Mouse (Mus musculus): Measurements from ENCODE around the gene Nuf2. TPM values are rescaled to one million over a fixed set of nuclear protein-coding genes. Genes with fewer than 3 reads are reported as not detected.

The Nuf2 gene
- polyA plus RNA-seq, 1 experiment from 2014 or later = 39.7 TPM

GRCm38 (mm10) chr1:169482596-169483335 is 48.5 kb downstream of the Nuf2 start:
- peaks cover 18% of the 10 kb centered on the region for H3K27me3 ChIP-seq
- ATAC-seq (no peak), DNase-seq (ENCODE audit: low read depth, low spot score) (no peak)
- ChIA-PET POLR2A (no interaction called here), CTCF (interaction anchor here (1.3 kb wide), 1 partner anchor 15 kb away, joined by 3 read pairs; no protein-coding TSS in a partner anchor)
- no peak for TF ChIP-seq CTCF (IDR thresholded peaks at IDR 0.05)
- in situ Hi-C loops (cut with MboI; ENCODE audit: low pct_unique_long_range_greater_than_20kb) = no loop called here

- DNase-seq (ENCODE audit: low read depth, low spot score) (no peak), ATAC-seq (no peak)
- TF ChIP-seq CTCF (IDR thresholded peaks at IDR 0.05) = no peak
- in situ Hi-C loops (cut with MboI; ENCODE audit: low pct_unique_long_range_greater_than_20kb) = no loop called here
- ChIA-PET CTCF (interaction anchor here (1.6 kb wide), 1 partner anchor 12 kb away, joined by 4 read pairs; no protein-coding TSS in a partner anchor), POLR2A (no interaction called here)
- peaks cover 32% of the 10 kb centered on the region for H3K27me3 ChIP-seq
These were observed 60.1 kb downstream of the Nuf2 start for GRCm38 (mm10) chr1:169471185-169471584.

- in situ Hi-C loops (cut with MboI; ENCODE audit: low pct_unique_long_range_greater_than_20kb) = loop anchor here (10.0 kb wide), 1 partner anchor 1253 kb away; no protein-coding TSS in a partner anchor
- no peak for DNase-seq (ENCODE audit: low read depth, low spot score)
- ChIA-PET CTCF (interaction anchor here (0.8 kb wide), 1 partner anchor 14 kb away, joined by 3 read pairs; no protein-coding TSS in a partner anchor), POLR2A (no interaction called here)
- TF ChIP-seq CTCF (IDR thresholded peaks at IDR 0.05) = no peak
- H3K27me3 ChIP-seq = peaks cover 26% of the 10 kb centered on the region
- no peak for ATAC-seq
These were observed 63.5 kb downstream of the Nuf2 start for GRCm38 (mm10) chr1:169467791-169468190.

- in situ Hi-C loops (cut with MboI; ENCODE audit: low pct_unique_long_range_greater_than_20kb) = loop anchor here (10.0 kb wide), 1 partner anchor 1248 kb away; no protein-coding TSS in a partner anchor
- ATAC-seq (no peak), DNase-seq (ENCODE audit: low read depth, low spot score) (no peak)
- TF ChIP-seq CTCF (IDR thresholded peaks at IDR 0.05) = no peak
- ChIA-PET CTCF (no interaction called here), POLR2A (no interaction called here)
- peaks cover 7% of the 10 kb centered on the region for H3K27me3 ChIP-seq
These were observed 68.7 kb downstream of the Nuf2 start for GRCm38 (mm10) chr1:169462386-169463115.

GRCm38 (mm10) chr1:169459071-169459782 is 72.0 kb downstream of the Nuf2 start:
- peaks cover 7% of the 10 kb centered on the region for H3K27me3 ChIP-seq
- ATAC-seq (peak; percentile 35), DNase-seq (ENCODE audit: low read depth, low spot score) (peak; percentile 19)
- ChIA-PET POLR2A (no interaction called here), CTCF (interaction anchor here (1.2 to 1.6 kb wide), 2 partner anchors 12 to 1083 kb away, joined by 4 read pairs; no protein-coding TSS in a partner anchor)
- peak; percentile 87 for TF ChIP-seq CTCF (IDR thresholded peaks at IDR 0.05)
- in situ Hi-C loops (cut with MboI; ENCODE audit: low pct_unique_long_range_greater_than_20kb) = loop anchor here (5.0 kb wide), 1 partner anchor 1522 kb away; no protein-coding TSS in a partner anchor

Other genes starting within 250 kb of the Nuf2 start
- gene Rgs5, start 124.0 kb upstream of the Nuf2 start, polyA plus RNA-seq (2021) = 0.14 TPM
- gene Rgs4, start 216.2 kb upstream of the Nuf2 start, polyA plus RNA-seq (2021) = 11.0 TPM

All from Patski (cell line).